Mouse (Mus musculus) activated CD4-positive, CD25-positive, alpha-beta regulatory T cell, adult 4 months (primary cell): Measurements from ENCODE around the gene Mgea5. TPM values are rescaled to one million over a fixed set of nuclear protein-coding genes. Genes with fewer than 3 reads are reported as not detected.
"Not testable (repeated sequence)": the region's sequence is repeated elsewhere in the genome, so short reads cannot be mapped to it uniquely, and the experiment has no call there.

Experiments used
- ATAC-seq: one replicate; pipeline ENCODE4 v1.8.0; 2017
- polyA plus RNA-seq, 2 experiments: library from polyadenylated mRNA; unstranded; fragments of 100-300 nt; shearing (Covaris generic); gene quantifications; one replicate each; pipeline ENCODE4 v1.2.1; 2017

The Mgea5 gene
- 100 to 1,000 TPM; 146 to 151 TPM for polyA plus RNA-seq

DNA sequence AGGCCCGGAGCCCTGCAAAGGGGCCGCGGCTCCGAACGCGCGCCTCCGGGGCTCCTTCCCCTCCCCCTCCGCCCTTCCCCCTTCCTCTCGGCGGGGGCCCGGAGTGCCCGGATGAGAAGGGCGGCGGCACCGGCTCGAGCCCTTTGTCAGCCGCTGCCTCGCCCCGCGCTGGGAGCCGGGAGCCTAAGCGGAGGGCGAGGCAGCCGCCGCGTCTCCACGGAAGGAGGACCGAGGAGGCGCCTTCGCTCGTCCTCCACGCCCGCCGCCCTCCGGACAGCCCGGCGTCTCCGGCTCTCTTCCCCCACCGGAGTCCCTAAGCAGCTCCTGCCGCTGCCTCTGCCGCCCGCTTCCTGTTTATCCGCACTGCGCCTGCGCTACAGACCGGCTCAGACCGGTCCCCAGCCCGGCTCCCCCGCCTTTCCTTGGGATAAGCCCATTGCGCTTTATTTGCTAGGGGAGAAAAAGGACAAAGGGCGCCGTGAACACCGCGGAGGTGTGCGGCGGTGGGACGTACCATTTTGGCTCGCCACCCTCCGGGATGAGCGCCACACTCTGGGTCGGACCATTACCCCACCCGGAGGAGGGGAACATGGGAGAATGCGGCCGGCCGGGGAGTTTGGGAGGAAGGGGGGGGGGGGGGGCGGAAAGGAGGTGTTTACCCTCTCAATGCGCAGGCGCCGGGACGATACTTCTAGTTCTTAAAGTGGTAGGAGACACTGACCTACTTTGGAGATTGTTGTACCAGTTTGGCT is at the start of gene Mgea5:
Gene Mgea5 (minus strand): TSS at position 657 of the 752 bp plus-strand sequence.
- ATAC-seq: peak; percentile 93

DNA sequence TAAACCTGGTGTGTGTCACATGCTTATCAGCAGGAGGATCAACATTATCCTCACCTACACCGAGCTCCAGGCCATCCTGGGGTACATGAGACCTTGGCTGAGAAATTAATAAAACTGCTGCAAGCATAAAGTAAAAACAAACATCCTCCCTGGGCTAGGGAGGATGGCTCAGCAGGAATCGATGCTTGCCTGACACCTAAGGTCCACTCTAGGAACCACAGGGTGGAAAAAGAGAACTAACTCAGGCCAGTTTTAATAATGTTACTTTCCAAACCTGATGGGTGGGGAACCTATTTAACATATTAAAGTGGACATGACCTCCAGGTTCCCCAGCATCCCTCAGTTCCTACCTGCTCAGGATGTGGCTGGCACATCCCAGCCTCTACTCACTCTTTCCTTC is 47.0 kb upstream of the Mgea5 start:
- no peak for ATAC-seq

DNA sequence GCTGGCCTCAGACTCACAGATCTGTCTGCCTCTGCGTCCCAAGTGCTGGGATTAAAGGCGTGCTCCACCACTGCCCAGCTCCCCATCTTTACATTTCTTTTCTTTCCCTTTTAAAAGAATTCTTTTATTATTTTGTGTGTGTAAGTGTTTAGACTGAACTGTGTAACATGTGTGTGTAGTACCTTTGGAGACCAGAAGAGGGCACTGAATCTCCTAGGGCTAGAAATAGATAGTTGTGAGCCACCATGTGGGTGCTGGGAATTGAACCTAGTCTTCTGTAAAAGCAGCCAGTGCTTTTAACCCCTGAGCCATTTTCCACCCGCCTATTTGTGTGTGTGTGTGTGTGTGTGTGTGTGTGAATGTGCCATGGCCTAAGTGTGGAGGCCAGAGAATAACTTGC is 44.1 kb upstream of the Mgea5 start:
- no peak for ATAC-seq

DNA sequence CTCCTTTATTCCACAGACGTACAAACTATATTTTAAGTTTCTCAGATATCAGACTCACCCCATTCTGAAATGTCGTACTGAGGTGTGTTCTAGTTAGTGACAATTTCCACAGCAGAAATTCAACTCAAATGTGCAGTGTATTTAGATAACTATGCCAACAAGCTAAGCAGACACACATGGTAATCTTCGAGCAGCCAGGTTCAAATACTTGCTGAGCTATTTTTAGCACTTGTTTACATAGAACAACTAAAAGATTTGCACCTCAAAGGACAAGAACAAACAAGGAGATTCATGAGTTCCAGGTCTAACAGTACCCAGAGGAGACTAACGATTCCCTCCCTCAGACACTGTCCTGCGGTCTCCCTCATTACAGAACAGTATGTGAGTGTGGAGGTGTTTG is 43.5 kb upstream of the Mgea5 start:
- ATAC-seq: no peak

DNA sequence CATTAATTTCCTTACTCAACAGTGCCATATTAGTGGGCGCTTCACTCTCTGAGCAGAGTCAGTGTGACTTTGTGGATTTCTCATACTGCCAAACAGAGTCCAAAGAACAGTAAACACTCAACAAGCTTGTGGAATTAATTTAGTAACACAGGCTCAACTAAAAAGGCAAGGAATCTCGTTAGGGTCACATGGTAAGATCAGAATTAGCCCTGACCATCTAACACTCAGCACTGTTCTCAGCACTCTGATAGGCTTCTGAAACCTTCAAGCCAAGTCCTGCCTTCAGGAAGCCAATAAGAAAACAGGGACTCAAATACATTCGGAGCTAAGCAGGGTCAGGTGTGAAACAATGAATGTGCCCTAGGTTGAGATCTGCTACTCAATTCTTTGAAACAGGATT is 42.5 kb upstream of the Mgea5 start:
- no peak for ATAC-seq

DNA sequence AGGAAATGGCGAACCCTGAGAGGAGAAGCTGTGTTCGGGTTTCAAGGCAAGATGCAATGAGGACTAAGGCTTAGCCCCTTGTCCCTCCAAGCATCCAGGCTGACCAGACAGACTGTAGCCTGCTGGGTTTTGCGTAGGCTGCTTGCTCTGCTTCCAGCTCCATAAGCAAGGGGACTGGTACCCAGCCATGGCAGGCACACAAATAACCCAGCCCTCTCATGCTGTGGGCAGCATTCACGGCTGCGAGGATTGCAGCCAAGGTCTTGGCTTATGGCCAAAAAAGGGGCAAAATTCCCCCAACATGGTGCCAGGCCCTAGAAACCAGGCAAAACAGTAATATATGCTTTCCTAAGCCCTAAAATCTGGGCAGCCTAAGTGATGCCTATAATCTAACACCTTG is 38.2 kb upstream of the Mgea5 start:
- ATAC-seq: no peak

DNA sequence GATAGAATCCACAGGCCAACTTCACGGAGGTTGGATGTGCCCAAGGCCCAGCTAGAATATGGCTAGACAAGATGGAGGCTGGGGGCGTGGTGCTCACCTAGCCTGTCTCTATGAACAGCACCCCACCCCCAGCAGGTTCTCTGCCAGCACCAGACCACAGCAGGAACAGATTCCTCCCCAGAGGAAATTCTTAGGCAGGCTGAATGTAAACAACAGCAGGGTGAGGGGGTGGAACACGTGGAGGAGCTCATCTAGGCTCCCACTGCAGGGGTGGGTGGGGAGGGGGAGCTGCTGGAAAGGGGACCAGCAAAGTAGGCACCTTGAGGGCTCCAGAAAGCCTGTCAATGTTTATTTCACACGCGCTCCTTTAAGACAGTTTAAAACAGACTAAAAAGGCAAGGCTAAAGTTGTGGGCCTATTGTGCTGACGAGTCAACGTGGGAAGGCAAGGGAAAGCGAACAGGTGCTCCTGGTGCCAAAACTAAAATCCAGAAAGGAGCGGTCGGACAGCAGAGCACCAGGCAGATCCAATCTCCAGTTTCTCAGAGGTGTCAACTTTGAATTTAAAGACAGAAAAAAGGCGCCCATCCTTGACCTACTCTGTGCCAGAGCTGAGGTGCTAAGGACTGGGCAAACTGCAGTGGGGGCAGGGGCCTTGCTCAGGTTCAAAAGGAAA is 34.3 kb upstream of the Mgea5 start:
- ATAC-seq: no peak

DNA sequence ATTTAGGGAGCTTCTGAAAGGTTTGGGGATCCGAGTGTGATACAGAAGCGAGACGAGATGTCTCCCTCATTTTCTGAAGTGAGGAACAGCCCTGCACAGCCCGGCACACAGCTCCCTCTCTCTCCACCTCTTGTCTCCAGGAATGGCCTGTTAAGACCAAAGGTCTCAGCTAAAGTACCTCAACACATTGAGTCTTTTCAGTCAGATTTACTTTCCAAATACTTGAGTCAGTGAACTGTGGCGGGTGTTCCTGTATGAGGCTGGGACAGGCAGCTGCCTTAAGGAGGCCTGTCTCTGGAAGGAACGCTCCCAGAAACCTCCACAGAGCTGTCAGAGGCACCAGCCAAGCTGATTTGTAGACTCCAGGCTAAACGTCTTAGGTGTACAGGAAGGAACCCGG is 33.1 kb upstream of the Mgea5 start:
- ATAC-seq: no peak

DNA sequence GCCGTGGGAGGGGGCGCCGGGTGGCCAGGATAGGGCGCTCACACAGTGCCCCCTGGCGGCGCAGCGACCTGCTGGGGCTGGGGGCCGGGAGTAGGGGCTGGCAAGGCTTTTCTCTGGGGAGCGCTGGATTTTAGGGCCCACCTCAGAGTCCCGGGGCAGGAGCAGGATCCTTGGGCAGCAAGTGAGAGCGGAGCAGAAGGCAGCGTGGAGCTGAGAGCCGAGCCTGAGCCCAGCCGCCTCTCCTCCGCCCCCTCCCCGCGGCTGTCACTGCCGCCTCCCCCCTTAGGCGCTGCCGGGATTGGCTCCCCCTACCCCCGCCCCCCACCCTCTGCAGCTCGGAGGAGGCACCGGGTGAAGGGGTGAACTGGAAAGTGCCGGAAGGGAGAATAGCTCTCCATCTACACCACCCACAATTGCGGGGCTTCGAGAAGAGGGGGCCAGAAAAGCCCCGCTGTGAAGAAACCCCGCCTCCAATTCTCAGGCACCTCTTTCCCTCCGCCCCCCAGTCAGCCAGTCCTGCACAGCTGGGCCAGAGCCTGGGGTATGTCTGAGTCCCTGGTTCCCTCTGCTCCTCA is 32.3 kb upstream of the Mgea5 start, which contains the start of gene Kcnip2:
Gene Kcnip2 (minus strand): TSS at position 231 of the 575 bp plus-strand sequence.
- ATAC-seq: no peak

DNA sequence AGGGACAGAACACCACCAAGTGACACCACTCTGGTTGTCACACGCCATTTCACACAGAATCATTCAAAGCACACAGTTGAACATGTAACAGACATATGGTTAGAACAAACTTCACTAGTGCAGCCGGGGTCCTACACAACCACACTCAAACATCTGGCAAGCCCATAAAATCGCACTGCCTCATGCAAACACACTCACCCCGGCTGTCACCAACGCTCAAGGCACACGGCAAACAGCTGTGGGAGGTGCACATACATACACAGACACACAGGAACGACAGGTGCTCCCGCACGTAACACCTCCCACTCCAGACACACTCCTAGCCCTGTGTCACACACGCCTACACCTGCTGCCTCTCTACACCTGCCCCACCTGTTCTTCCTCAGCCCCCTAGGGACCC is 31.5 kb upstream of the Mgea5 start:
- ATAC-seq: no peak

DNA sequence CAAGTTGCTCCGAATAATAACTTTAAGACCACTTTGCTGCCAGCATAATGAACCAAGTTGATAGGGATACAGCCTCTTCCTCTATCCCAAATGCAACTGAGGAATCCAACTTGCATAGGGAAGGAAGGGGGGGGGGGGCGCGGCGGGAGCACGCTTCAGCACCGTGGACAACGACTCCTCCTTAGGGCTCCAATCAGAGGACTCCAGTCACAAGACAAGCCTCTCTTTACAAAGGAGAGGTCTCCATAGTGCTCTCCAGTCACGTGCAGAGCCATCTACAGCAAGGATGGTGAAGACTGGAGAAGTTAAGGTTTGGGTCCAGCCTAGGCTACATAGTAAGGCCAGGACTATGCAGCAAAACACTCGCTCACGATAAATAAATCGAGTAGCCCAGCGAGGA is 30.2 kb upstream of the Mgea5 start:
- ATAC-seq: no peak

DNA sequence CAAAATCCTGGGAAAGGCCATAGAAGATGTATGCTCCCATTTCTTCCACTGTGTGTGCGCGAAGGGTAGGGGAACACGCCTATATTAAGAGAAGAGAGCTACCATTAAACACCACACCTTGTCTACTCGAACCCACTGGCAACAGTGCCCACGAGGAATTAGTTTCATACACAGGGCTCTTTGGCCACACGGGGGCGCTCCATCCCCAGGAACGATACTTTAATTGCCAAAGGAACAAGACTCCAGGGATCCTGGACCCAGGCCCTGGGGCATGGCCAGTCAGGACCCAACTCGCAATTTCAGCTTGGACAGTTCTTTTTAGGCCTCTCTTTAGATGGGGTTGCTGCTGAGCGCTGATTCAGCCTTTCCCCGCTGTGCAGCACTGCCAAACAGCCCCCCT is 29.6 kb upstream of the Mgea5 start:
- peak; percentile 44 for ATAC-seq

DNA sequence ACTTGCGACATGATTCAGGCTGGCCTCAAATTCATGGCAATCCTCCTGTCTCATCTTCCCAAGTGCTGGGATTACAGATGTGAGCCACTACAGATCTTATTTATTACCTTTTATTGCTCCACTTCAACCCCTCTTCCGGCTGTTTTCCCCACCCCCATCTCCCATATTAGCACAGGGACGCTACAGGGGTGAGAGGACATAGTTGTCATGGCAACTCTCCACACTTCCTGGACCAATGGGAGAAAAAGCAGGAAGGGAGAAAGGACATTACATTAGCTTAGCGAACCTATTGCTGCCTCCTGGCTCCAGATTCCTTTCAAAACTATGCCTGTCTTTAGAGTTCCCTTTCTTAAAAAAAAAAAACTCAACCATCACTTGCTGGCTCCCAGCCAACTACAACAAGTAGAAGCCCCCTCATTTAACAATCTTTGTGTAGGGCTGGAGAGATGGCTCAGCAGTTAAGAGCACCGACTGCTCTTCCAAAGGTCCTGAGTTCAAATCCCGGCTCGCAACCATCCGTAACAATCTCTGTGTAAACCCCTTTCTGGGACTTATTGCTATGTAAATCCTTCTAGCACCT is 29.1 kb upstream of the Mgea5 start:
- ATAC-seq: no peak

DNA sequence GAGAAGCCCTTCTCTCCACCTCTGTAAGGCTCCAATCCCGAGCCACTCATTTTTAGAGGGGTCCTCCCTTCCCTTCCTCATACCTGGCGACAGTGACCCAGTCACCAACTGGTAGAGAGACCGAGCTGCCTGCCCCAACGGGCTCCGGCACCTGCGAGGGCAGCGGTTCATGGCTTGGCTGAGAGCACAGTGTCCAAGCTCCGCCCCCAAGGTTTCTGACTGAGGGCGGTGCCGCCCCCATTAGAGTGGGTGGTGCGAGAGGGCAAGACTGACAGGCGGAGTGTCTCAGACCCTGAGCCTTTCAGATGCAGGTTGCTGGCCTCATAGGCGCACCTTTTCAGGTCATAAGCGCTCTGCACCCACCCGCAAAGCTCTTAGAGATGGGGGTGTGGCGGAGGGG is 28.5 kb upstream of the Mgea5 start:
- peak; percentile 53 for ATAC-seq

DNA sequence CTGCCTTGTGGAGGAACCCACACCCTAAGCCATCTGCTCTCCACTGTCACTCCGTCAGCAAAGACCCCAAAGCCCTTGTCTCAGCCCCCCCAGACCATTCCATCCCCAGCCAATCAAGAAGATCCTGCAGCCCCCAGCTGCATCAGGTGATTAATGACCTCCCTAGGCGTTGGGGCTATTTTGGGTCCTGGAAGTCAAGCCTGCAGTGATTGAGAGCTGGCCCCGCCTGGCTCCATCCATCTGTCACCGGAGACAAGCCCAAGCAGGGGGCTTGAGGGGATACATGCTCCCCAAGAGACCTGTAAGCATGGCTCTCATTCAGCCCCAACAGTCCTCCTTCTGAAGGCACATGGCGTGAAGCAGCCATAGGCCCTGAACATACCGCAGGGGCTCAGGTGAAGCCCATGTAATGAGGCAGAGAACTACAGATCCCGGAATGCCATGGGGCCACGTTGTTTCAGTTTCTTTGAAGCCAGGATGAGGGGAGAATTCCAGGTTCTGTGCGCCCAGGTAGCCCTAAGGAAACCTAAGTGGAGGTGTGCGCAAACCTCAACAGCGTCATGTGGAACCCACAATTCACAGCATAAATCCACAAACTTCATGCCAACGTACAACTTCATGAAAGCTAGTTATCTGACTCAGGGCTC is 27.5 kb upstream of the Mgea5 start:
- no peak for ATAC-seq

DNA sequence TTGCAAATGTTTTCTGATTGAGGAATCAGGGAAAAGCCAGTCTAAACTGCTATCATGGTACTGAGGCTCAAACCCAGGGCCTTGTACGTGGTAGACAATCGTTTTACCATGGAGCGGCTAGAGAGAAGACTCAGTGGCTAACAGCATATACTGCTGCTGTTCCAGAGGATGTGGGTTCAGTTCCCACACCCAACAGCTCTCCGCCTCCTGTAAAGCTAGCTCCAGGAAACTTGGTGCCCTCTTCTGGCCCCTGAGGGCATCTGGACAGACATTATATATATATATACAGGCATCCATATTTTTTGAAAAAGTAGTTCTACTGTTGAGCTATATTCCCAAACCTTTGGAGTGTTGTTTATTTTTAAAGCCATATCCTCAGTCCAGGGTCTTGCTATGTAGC is 24.1 kb upstream of the Mgea5 start:
- no peak for ATAC-seq

DNA sequence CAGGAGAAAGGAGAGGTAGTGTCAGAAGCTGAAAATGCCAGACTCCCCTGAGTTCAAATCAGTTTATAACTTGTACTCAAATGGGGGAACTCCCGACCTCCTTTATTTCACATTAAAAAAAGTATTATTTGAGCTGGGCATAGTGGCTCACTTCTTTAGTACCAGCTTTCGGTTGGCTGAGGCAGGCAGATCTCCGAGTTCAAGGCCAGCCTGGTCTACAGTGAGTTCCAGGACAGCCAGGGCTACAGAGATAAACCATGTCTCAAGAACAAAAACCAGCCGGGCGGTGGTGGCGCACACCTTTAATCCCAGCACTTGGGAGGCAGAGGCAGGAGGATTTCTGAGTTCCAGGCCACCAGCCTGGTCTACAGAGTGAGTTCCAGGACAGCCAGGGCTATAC is 22.2 kb upstream of the Mgea5 start:
- not testable (repeated sequence) for ATAC-seq

DNA sequence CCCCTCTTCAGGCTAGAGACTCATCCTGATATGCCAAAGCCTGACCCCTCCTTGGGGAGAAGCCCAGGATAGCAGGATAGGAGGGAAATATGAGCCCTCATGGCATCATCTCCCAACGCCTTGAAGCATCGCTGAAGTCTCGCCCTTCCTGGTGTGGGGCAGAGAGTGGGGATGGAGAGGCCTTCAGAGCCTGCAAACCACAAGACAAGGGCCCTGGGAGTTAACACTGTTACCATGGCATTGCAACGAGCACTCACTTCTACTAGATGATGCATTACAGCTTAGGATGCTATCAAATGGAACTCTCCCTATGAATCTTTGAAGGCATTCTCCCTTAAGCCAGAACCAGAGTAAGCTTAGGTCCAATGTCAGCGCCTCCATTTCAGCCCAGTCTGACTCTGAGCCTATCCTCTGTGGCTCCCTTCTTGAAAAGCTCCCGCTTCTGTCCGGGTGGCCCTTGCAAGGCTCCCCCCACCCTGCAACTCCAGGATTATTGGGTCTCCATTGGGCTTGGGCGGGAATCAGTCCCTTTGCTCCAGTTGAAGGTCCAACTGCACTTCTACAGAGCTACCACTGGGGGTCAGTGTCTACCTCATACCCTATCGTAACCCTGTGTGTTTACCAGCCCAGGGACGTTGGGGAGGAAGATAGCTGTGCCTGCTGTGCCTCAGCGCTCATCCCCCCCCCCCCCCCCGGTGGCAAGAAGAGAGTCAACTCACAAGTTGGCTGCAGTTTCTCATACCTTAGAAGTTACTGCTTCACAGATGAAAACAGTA is 21.1 kb upstream of the Mgea5 start:
- ATAC-seq: peak; percentile 82

DNA sequence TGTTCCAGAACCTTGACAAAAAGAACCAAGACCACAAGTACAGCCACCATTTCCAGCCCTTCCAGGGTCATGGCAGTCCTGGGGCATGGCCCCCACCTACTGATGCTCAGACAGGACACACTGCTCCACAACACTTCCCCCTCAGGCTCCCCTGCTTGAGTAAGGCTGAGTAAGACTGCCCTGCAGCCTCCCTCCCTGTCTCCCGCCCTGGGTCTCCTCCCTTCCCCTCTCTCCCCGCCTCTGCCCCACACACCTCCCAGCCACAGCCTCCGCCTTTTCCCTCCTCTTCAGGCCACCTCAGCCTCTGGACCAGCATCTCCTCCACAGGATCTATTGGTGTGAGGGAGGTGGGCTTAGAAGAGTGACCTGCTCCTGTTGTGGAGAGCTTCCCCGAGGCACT is 19.8 kb upstream of the Mgea5 start:
- no peak for ATAC-seq

DNA sequence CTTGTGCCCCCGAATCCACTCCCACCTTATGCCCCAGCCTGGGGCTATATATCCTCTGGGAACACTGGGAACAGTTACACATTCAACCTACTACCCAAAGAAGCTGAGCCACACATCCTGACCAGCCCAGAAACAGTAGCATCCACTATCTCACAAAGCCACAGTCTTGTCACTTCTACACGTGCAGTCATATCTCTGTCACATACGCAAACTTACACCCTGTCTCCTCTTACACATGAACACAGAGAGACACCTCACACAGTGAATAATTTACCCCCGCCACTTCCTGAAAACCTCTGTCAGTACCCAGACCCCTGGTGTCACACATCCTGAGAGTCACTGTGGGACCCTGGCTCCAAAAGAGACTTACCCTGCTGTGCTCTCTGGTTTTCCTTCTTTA is 19.1 kb upstream of the Mgea5 start:
- no peak for ATAC-seq

DNA sequence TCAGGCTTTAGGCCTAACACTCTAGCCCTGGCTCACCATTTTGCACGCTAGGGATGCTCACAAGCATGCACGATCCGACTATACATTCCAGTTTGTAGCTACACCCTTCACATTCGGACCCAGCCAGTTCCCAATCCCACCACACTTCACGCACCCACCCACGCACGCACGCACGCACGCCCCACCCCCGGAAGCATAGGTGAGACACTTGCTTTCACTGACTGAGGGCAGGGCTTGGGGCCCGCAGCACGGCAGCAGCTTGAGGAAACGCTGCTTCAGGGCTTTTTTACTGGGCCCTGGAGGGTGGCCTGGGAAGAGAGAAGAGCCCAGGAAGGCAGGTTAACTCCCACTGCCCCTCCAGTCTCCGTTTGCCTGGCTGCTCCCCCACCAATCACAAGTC is 13.2 kb upstream of the Mgea5 start:
- ATAC-seq: peak; percentile 58

DNA sequence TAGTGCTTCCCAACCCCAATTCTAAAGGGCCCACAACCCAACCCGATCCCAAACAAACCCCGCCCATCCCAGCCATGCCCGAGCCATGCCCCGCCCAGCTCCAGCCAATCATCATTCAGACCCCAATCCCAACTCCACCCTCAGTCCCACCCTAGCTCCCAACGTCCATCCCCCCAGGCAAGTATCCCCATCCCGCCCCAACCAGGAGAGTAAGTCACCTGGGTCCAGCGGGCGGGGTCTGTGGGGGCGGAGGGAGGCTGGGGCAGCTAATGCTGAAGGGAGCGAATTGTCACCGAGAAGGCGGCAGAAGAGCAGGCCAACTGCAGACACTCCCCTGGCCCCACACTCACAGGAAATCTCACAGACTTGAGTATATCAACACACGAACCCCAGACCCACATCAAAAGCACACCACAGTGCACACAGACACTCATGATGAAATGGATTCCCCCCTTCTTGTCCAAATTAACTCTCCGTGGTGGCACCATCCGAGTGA is 12.5 kb upstream of the Mgea5 start:
- ATAC-seq: peak; percentile 93
